Mouse (Mus musculus) spleen, adult 2 months (tissue): ENCODE results near the gene Vstm2l.

Source experiments
- CTCF ChIP-seq: fragments of 200-500 bp; IDR thresholded peaks from 2 replicates; pipeline ENCODE4 v1.5.1; 2011; ENCODE audit warnings: mild to moderate bottlenecking, inconsistent platforms; ENCODE audit not compliant: insufficient read depth, insufficient read length, insufficient replicate concordance; ENCODE audit errors: extremely low read depth
- POLR2A ChIP-seq: fragments of 200-500 bp; IDR thresholded peaks from 2 replicates; pipeline ENCODE4 v1.6.1; 2011; ENCODE audit warnings: low read depth, low read length, inconsistent platforms

DNA sequence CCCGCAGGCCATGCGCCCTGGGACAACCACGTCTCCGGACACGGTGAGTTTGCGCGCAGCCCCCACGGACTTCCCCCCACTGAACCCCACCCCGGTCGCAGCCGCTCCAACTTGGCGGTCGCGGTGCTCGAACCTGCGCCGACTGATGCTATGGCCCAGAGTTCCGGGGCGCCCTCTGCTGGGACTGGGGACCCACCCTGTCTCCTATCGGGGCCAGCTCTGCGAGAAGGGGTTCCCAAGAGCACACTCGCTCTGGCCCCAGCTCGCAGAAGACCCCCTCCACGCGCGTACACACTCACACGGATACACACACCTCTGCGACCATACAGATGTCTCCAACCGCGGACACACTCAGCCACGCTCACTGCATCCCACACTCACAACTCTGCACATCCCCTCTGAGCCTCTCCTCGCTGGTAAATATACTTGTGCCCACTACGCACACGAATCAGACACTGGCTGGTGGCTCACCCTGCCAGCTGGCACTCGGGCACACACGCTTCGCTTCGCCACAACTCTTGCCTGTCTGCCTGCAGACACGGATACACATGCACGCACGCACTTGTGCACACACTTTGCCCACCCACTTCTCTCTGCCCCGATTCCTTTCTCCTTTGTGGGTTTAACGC, 550 bp downstream of the Vstm2l start:
- TF ChIP-seq CTCF (no peak), POLR2A (no peak)
